Mouse (Mus musculus): ENCODE data around the gene Cdca3.

Gene Cdca3

GRCm38 (mm10) chr6:124835531-124835930 is 6.2 kb downstream of the Cdca3 start:
- DNase-seq, result no peak

- DNase-seq, result no peak
Measured at GRCm38 (mm10) chr6:124836411-124836810, 7.1 kb downstream of the Cdca3 start.

GRCm38 (mm10) chr6:124839805-124840204 is 10.5 kb downstream of the Cdca3 start:
- DNase-seq, result no peak

- peak; percentile 95 for DNase-seq
Measured at GRCm38 (mm10) chr6:124840241-124841167, 11.2 kb downstream of the Cdca3 start, which contains the start of gene Gnb3. TSS of gene Gnb3 (minus strand) at chr6:124840275.

- DNase-seq, result peak; percentile 97
Measured at GRCm38 (mm10) chr6:124847305-124847704, 18.0 kb downstream of the Cdca3 start.

GRCm38 (mm10) chr6:124850535-124850934 is 21.2 kb downstream of the Cdca3 start:
- no peak for DNase-seq

GRCm38 (mm10) chr6:124854647-124855046 is 25.3 kb downstream of the Cdca3 start:
- DNase-seq, result no peak

- DNase-seq, result peak; percentile 67
Measured at GRCm38 (mm10) chr6:124856321-124856720, 27.0 kb downstream of the Cdca3 start.

GRCm38 (mm10) chr6:124856916-124857839 is 27.8 kb downstream of the Cdca3 start, which contains the start of gene P3h3:
TSS of gene P3h3 (minus strand) at chr6:124857752.
- peak; percentile 91 for DNase-seq

GRCm38 (mm10) chr6:124857840-124858530 is 28.6 kb downstream of the Cdca3 start:
- DNase-seq, result no peak

- no peak for DNase-seq
Measured at GRCm38 (mm10) chr6:124858561-124859318, 29.4 kb downstream of the Cdca3 start.

GRCm38 (mm10) chr6:124859725-124860124 is 30.4 kb downstream of the Cdca3 start:
- peak; percentile 89 for DNase-seq

GRCm38 (mm10) chr6:124860511-124860910 is 31.2 kb downstream of the Cdca3 start:
- DNase-seq, result no peak

GRCm38 (mm10) chr6:124861266-124861665 is 31.9 kb downstream of the Cdca3 start:
- no peak for DNase-seq

GRCm38 (mm10) chr6:124861802-124862201 is 32.5 kb downstream of the Cdca3 start:
- no peak for DNase-seq

GRCm38 (mm10) chr6:124862406-124863124 is 33.2 kb downstream of the Cdca3 start:
- DNase-seq, result no peak

GRCm38 (mm10) chr6:124863125-124863657 is 33.8 kb downstream of the Cdca3 start:
- DNase-seq, result no peak

GRCm38 (mm10) chr6:124863658-124864298 is 34.4 kb downstream of the Cdca3 start, which contains the start of gene Gpr162:
TSS of gene Gpr162 (minus strand) at chr6:124863983.
- DNase-seq, result peak; percentile 90

- no peak for DNase-seq
Measured at GRCm38 (mm10) chr6:124865766-124866362, 36.5 kb downstream of the Cdca3 start.

- peak; percentile 65 for DNase-seq
Measured at GRCm38 (mm10) chr6:124866560-124866959, 37.2 kb downstream of the Cdca3 start.

Data from retina, postnatal 1 day (tissue).